Mouse (Mus musculus) embryonic facial prominence, embryonic 15.5 days (tissue): ENCODE data around the gene Naga. TPM values are rescaled to one million over a fixed set of nuclear protein-coding genes. Genes with fewer than 3 reads are reported as not detected.
A peak's percentile ranks its signal among the peaks of the same experiment; 100 is the strongest.

ENCODE experiments used
- ATAC-seq: fragments of 200-750 bp; cut with Nextera tagmentation; 2 replicates; pipeline ENCODE4 v1.8.0; 2017; ENCODE audit warnings: low read depth, moderate TSS enrichment; ENCODE audit not compliant: insufficient number of reproducible peaks, low FRiP score, low TSS enrichment
- H3K27ac ChIP-seq: fragments of 300-500 bp; sonication (generic); replicated peaks from 2 replicates; pipeline ENCODE4 v1.5.1; 2015; ENCODE audit warnings: mild to moderate bottlenecking, inconsistent platforms
- H3K27me3 ChIP-seq: fragments of 300-500 bp; sonication (generic); 2 replicates; pipeline ENCODE4 v1.6.1; 2015; ENCODE audit warnings: inconsistent platforms
- H3K36me3 ChIP-seq: fragments of 300-500 bp; sonication (generic); 2 replicates; pipeline ENCODE4 v1.6.1; 2015; ENCODE audit warnings: mild to moderate bottlenecking, inconsistent platforms
- H3K4me1 ChIP-seq: fragments of 300-500 bp; sonication (generic); 2 replicates; pipeline ENCODE4 v1.6.1; 2015; ENCODE audit warnings: inconsistent platforms
- H3K4me2 ChIP-seq: fragments of 300-500 bp; sonication (generic); replicated peaks from 2 replicates; pipeline ENCODE4 v1.6.1; 2015; ENCODE audit warnings: mild to moderate bottlenecking, inconsistent platforms
- H3K4me3 ChIP-seq: fragments of 300-500 bp; sonication (generic); replicated peaks from 2 replicates; pipeline ENCODE4 v1.5.1; 2015; ENCODE audit warnings: mild to moderate bottlenecking, inconsistent platforms
- H3K9ac ChIP-seq: fragments of 300-500 bp; sonication (generic); 2 replicates; pipeline ENCODE4 v1.6.1; 2015; ENCODE audit warnings: inconsistent platforms
- H3K9me3 ChIP-seq: fragments of 300-500 bp; sonication (generic); replicated peaks from 2 replicates; pipeline ENCODE4 v1.6.1; 2016; ENCODE audit warnings: inconsistent platforms
- WGBS: fragments of 180-500 bp; shearing (Covaris S2); methylation state at CpG from one replicate; pipeline ENCODE4 v1.1.7; 2015; 5-methylcytosine and 5-hydroxymethylcytosine counted together
- polyA plus RNA-seq: library from polyadenylated mRNA; unstranded; fragments of >200 nt; fragmentation: Nextera tagmentation; extraction: Ambion mirVana; gene quantifications from 2 replicates; pipeline ENCODE4 v1.2.1, GENCODE M21; 2015

The Naga gene
- polyA plus RNA-seq, 1 experiment from 2014 or later, result 64.8 TPM

GRCm38 (mm10) chr15:82343368-82344287, 4.9 kb upstream of the Naga start:
- no peak overlapping the region for H3K4me2 ChIP-seq
- ATAC-seq, result no peak
- no peaks in the 10 kb centered on the region for H3K9me3 ChIP-seq
- WGBS, result 87% methylated on average over 27 of the region's 27 CpGs
- no peak overlapping the region for H3K4me3 ChIP-seq
- H3K4me1 ChIP-seq, result peaks cover 42% of the 10 kb centered on the region
- peaks cover 14% of the 10 kb centered on the region for H3K36me3 ChIP-seq
- no peak overlapping the region for H3K27ac ChIP-seq
- H3K27me3 ChIP-seq, result no peaks in the 10 kb centered on the region
- no peak overlapping the region for H3K9ac ChIP-seq

- Histone ChIP-seq H3K36me3 (0 out of 2 replicates have a peak, but pooled peaks cover 4% of the 10 kb centered on the region), H3K4me2 (0 out of 2 replicates have a peak overlapping the region, but pooled peaks have one; percentile 72), H3K27ac (no peak overlapping the region), H3K27me3 (no peaks in the 10 kb centered on the region), H3K9ac (no peak overlapping the region), H3K4me1 (peaks cover 45% of the 10 kb centered on the region), H3K9me3 (no peaks in the 10 kb centered on the region), H3K4me3 (no peak overlapping the region; the same call in 1 of the 2 replicates)
- WGBS, result 71% methylated on average over 5 of the region's 5 CpGs
- ATAC-seq, result no peak
Observed at GRCm38 (mm10) chr15:82342543-82342935, 3.8 kb upstream of the Naga start.

- 53% methylated on average over 15 of the region's 15 CpGs for WGBS
- Histone ChIP-seq H3K9ac (peak overlapping the region; percentile 68), H3K36me3 (peaks cover 5% of the 10 kb centered on the region; the same call in 1 of the 2 replicates), H3K27me3 (no peaks in the 10 kb centered on the region), H3K4me3 (peak overlapping the region; percentile 59), H3K4me2 (peak overlapping the region; percentile 72), H3K9me3 (no peaks in the 10 kb centered on the region), H3K4me1 (peaks cover 44% of the 10 kb centered on the region), H3K27ac (peak overlapping the region; percentile 85)
- no peak for ATAC-seq
Observed at GRCm38 (mm10) chr15:82341675-82342542, 3.2 kb upstream of the Naga start.

GRCm38 (mm10) chr15:82341036-82341501, 2.3 kb upstream of the Naga start:
- H3K4me2 ChIP-seq, result peak overlapping the region; percentile 72
- H3K4me3 ChIP-seq, result peak overlapping the region; percentile 59
- peak overlapping the region; percentile 68 for H3K9ac ChIP-seq
- peak overlapping the region; percentile 85 for H3K27ac ChIP-seq
- H3K36me3 ChIP-seq, result peaks cover 11% of the 10 kb centered on the region; the same call in 1 of the 2 replicates
- ATAC-seq, result no peak
- H3K27me3 ChIP-seq, result no peaks in the 10 kb centered on the region
- no peaks in the 10 kb centered on the region for H3K9me3 ChIP-seq
- H3K4me1 ChIP-seq, result peaks cover 47% of the 10 kb centered on the region
- 1% methylated on average over 35 of the region's 40 CpGs for WGBS

GRCm38 (mm10) chr15:82340414-82341035, 1.8 kb upstream of the Naga start:
- Histone ChIP-seq H3K4me2 (peak overlapping the region; percentile 72), H3K4me3 (peak overlapping the region; percentile 59), H3K9ac (peak overlapping the region; percentile 68), H3K27ac (peak overlapping the region; percentile 85), H3K9me3 (no peaks in the 10 kb centered on the region), H3K4me1 (peaks cover 47% of the 10 kb centered on the region), H3K36me3 (peaks cover 17% of the 10 kb centered on the region; the same call in 1 of the 2 replicates), H3K27me3 (no peaks in the 10 kb centered on the region)
- 39% methylated on average over 21 of the region's 21 CpGs for WGBS
- no peak for ATAC-seq

GRCm38 (mm10) chr15:82339634-82340254, 1.0 kb upstream of the Naga start:
- H3K9me3 ChIP-seq, result no peaks in the 10 kb centered on the region
- H3K27ac ChIP-seq, result peak overlapping the region; percentile 85
- H3K4me2 ChIP-seq, result no peak overlapping the region
- H3K4me3 ChIP-seq, result no peak overlapping the region
- H3K9ac ChIP-seq, result no peak overlapping the region
- H3K36me3 ChIP-seq, result peaks cover 24% of the 10 kb centered on the region
- 71% methylated on average over 8 of the region's 8 CpGs for WGBS
- peaks cover 47% of the 10 kb centered on the region for H3K4me1 ChIP-seq
- H3K27me3 ChIP-seq, result no peaks in the 10 kb centered on the region
- no peak for ATAC-seq

GRCm38 (mm10) chr15:82339150-82339549, 425 bp upstream of the Naga start:
- Histone ChIP-seq H3K9ac (peak overlapping the region; percentile 54), H3K4me1 (peaks cover 47% of the 10 kb centered on the region), H3K27ac (peak overlapping the region; percentile 85), H3K9me3 (no peaks in the 10 kb centered on the region), H3K27me3 (no peaks in the 10 kb centered on the region), H3K36me3 (peaks cover 30% of the 10 kb centered on the region), H3K4me2 (peak overlapping the region; percentile 70), H3K4me3 (peak overlapping the region; percentile 70)
- 53% methylated on average over 10 of the region's 10 CpGs for WGBS
- ATAC-seq, result no peak

GRCm38 (mm10) chr15:82337875-82338274, 850 bp downstream of the Naga start:
- 27% methylated on average over 4 of the region's 4 CpGs for WGBS
- H3K4me1 ChIP-seq, result peaks cover 47% of the 10 kb centered on the region
- H3K4me3 ChIP-seq, result peak overlapping the region; percentile 70
- H3K9me3 ChIP-seq, result no peaks in the 10 kb centered on the region
- no peaks in the 10 kb centered on the region for H3K27me3 ChIP-seq
- H3K4me2 ChIP-seq, result peak overlapping the region; percentile 70
- H3K36me3 ChIP-seq, result peaks cover 29% of the 10 kb centered on the region
- peak overlapping the region; percentile 54 for H3K9ac ChIP-seq
- H3K27ac ChIP-seq, result peak overlapping the region; percentile 76; the same call in 1 of the 2 replicates
- no peak for ATAC-seq

- H3K4me2 ChIP-seq, result no peak overlapping the region
- no peaks in the 10 kb centered on the region for H3K27me3 ChIP-seq
- H3K36me3 ChIP-seq, result peaks cover 36% of the 10 kb centered on the region
- no peak overlapping the region for H3K9ac ChIP-seq
- 70% methylated on average over 12 of the region's 12 CpGs for WGBS
- no peak overlapping the region for H3K4me3 ChIP-seq
- no peak for ATAC-seq
- H3K9me3 ChIP-seq, result no peaks in the 10 kb centered on the region
- peaks cover 40% of the 10 kb centered on the region for H3K4me1 ChIP-seq
- no peak overlapping the region for H3K27ac ChIP-seq
Observed at GRCm38 (mm10) chr15:82336629-82337028, 2.1 kb downstream of the Naga start.

GRCm38 (mm10) chr15:82335194-82335593, 3.5 kb downstream of the Naga start:
- Histone ChIP-seq H3K4me2 (no peak overlapping the region), H3K4me3 (no peak overlapping the region), H3K27ac (no peak overlapping the region), H3K9me3 (no peaks in the 10 kb centered on the region), H3K4me1 (peaks cover 26% of the 10 kb centered on the region), H3K36me3 (peaks cover 46% of the 10 kb centered on the region), H3K9ac (no peak overlapping the region), H3K27me3 (no peaks in the 10 kb centered on the region)
- WGBS, result 97% methylated on average over 4 of the region's 4 CpGs
- ATAC-seq, result no peak
